Mouse (Mus musculus): ENCODE measurements at regions not wholly inside any gene's neighbourhood (a gene's known extent, or its start where the extent isn't known, plus 50 kb on each side); places are given as distances from the start of the nearest gene placed in this dataset.

DNA sequence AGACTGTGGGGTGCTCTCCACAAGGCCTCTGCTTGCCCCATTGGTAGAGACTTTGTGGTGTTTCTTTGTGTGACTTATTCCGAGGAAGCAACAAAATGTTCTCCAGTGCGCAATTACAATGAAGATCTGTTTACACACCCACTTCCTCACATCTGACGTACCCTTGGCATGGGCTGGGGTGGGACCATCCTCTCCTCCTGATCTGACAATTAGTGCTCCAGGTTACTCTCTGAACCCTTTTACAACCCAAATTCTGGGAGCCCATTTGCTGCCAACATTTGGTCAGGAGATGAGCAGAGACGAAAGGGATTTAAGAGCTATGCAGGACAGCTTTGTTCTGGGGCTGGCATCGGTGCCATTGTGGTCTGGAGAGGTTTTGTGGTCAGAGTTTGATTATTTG, 215.9 kb upstream of the Sall1 start:
- no peaks in the 10 kb centered on the region for H3K36me3 ChIP-seq (ENCODE audit: control insufficient read depth, insufficient read depth, low read length)
- H3K4me1 ChIP-seq (ENCODE audit: control insufficient read depth, insufficient read depth, low read length), result no peaks in the 10 kb centered on the region
- WGBS, result 75% methylated on average over 5 of the region's 5 CpGs
- TF ChIP-seq CTCF (conservative IDR thresholded peaks at IDR 0.05; ENCODE audit: insufficient read depth, insufficient read length, low read depth, low read length), result no peak
- TF ChIP-seq POLR2A (IDR thresholded peaks at IDR 0.05; ENCODE audit: low read depth, low read length), result no peak
- no peak overlapping the region for H3K27ac ChIP-seq (ENCODE audit: insufficient read depth, low read depth, low read length)
- H3K4me3 ChIP-seq (ENCODE audit: insufficient read depth, low read depth, low read length), result no peak overlapping the region
- H3K27me3 ChIP-seq (replicated peaks; ENCODE audit: control insufficient read depth, insufficient read depth, low read length), result no peaks in the 10 kb centered on the region
- DNase-seq, result no peak

DNA sequence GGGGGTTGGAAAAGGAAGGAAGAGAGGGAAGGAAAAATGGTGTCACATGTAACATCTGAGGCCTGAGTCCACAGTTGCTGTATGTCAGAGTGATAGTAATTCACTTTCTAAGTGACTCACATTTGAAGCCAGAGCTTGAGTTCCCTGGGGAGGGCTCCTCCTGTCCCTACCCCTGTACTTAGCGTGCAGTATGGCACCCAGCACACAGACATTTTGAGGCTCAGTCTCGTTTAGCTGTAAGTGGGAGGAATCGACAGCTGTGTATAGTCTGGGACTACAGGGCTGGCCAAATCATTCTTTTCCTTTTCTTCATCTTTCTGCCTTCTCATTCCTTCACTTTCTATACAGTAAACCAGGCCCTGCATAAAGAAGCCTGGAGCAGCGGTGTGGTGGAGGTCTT, 202.4 kb upstream of the Sall1 start:
- no peak for DNase-seq
- H3K27me3 ChIP-seq (replicated peaks; ENCODE audit: control insufficient read depth, insufficient read depth, low read length), result no peaks in the 10 kb centered on the region
- H3K4me1 ChIP-seq (ENCODE audit: control insufficient read depth, insufficient read depth, low read length), result no peaks in the 10 kb centered on the region
- no peak for TF ChIP-seq CTCF (conservative IDR thresholded peaks at IDR 0.05; ENCODE audit: insufficient read depth, insufficient read length, low read depth, low read length)
- TF ChIP-seq POLR2A (IDR thresholded peaks at IDR 0.05; ENCODE audit: low read depth, low read length), result no peak
- H3K36me3 ChIP-seq (ENCODE audit: control insufficient read depth, insufficient read depth, low read length), result no peaks in the 10 kb centered on the region
- H3K27ac ChIP-seq (ENCODE audit: insufficient read depth, low read depth, low read length), result no peak overlapping the region
- no peak overlapping the region for H3K4me3 ChIP-seq (ENCODE audit: insufficient read depth, low read depth, low read length)
- WGBS, result 82% methylated on average over 4 of the region's 4 CpGs

DNA sequence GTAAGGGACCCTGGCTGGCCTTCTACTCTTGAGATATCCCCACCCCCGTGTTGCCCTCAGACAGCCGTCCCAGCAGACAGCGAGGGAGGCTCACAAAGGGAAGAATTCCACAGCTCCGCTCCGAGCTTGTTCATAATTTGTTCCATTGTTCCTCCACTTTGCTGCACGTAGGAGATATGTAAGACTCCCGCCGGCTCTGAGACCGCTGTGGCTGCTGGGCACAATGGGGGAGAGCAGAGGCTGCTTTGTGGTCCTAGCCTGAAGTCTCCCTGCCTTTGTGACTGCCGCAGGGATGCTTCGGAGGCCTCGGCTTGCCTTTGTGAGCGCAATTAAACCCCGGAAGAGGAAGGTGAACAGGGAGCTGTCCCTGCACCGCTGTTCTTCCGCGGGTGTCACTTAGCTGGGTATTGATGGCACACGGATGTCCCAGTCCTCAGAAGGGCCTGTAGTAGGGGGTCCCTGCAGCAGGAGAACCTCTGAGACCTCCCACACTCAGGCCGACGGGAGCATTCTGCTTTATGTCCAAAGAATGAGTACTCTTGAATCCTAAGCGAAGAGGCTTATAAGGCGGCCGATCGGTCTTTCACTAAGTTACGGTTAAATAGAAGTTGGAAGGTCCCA, 201.3 kb upstream of the Sall1 start:
- Histone ChIP-seq H3K36me3 (ENCODE audit: control insufficient read depth, insufficient read depth, low read length) (no peaks in the 10 kb centered on the region), H3K4me3 (ENCODE audit: insufficient read depth, low read depth, low read length) (no peak overlapping the region), H3K4me1 (ENCODE audit: control insufficient read depth, insufficient read depth, low read length) (no peaks in the 10 kb centered on the region), H3K27ac (ENCODE audit: insufficient read depth, low read depth, low read length) (no peak overlapping the region), H3K27me3 (replicated peaks; ENCODE audit: control insufficient read depth, insufficient read depth, low read length) (no peaks in the 10 kb centered on the region)
- TF ChIP-seq POLR2A (IDR thresholded peaks at IDR 0.05; ENCODE audit: low read depth, low read length), result no peak
- TF ChIP-seq CTCF (conservative IDR thresholded peaks at IDR 0.05; ENCODE audit: insufficient read depth, insufficient read length, low read depth, low read length), result no peak
- DNase-seq, result no peak
- 37% methylated on average over 25 of the region's 25 CpGs for WGBS

- Histone ChIP-seq H3K27me3 (replicated peaks; ENCODE audit: control insufficient read depth, insufficient read depth, low read length) (no peaks in the 10 kb centered on the region), H3K4me3 (ENCODE audit: insufficient read depth, low read depth, low read length) (no peak overlapping the region), H3K27ac (ENCODE audit: insufficient read depth, low read depth, low read length) (no peak overlapping the region), H3K4me1 (ENCODE audit: control insufficient read depth, insufficient read depth, low read length) (no peaks in the 10 kb centered on the region), H3K36me3 (ENCODE audit: control insufficient read depth, insufficient read depth, low read length) (no peaks in the 10 kb centered on the region)
- no peak for DNase-seq
- 68% methylated on average over 5 of the region's 5 CpGs for WGBS
- TF ChIP-seq CTCF (conservative IDR thresholded peaks at IDR 0.05; ENCODE audit: insufficient read depth, insufficient read length, low read depth, low read length), result no peak
- TF ChIP-seq POLR2A (IDR thresholded peaks at IDR 0.05; ENCODE audit: low read depth, low read length), result no peak
These were observed 197.7 kb upstream of the Sall1 start for GRCm38 (mm10) chr8:89241686-89242085.

DNA sequence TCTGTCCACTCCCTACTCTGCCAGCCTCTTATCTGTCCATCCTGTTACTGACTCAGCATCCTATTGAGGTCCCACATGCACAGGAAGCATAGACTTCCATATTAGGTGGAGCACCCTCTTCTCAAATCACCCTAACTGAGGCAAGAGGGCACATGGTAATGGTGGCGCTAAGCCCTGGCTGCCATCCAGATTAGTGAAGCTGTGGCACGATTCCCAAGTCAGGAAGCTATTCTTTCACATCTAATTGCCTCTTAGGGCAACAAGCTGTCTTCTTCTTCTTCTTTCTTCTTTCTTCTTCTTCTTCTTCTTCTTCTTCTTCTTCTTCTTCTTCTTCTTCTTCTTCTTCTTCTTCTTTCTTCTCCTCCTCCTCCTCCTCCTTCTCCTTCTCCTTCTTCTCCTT, 195.7 kb upstream of the Sall1 start:
- no peaks in the 10 kb centered on the region for H3K4me1 ChIP-seq (ENCODE audit: control insufficient read depth, insufficient read depth, low read length)
- H3K27me3 ChIP-seq (replicated peaks; ENCODE audit: control insufficient read depth, insufficient read depth, low read length), result no peaks in the 10 kb centered on the region
- no peak overlapping the region for H3K27ac ChIP-seq (ENCODE audit: insufficient read depth, low read depth, low read length)
- peak; percentile 37 for DNase-seq
- TF ChIP-seq POLR2A (IDR thresholded peaks at IDR 0.05; ENCODE audit: low read depth, low read length) (no peak), CTCF (conservative IDR thresholded peaks at IDR 0.05; ENCODE audit: insufficient read depth, insufficient read length, low read depth, low read length) (no peak)
- H3K4me3 ChIP-seq (ENCODE audit: insufficient read depth, low read depth, low read length), result no peak overlapping the region
- no peaks in the 10 kb centered on the region for H3K36me3 ChIP-seq (ENCODE audit: control insufficient read depth, insufficient read depth, low read length)
- WGBS, result 48% methylated on average over 2 of the region's 2 CpGs

DNA sequence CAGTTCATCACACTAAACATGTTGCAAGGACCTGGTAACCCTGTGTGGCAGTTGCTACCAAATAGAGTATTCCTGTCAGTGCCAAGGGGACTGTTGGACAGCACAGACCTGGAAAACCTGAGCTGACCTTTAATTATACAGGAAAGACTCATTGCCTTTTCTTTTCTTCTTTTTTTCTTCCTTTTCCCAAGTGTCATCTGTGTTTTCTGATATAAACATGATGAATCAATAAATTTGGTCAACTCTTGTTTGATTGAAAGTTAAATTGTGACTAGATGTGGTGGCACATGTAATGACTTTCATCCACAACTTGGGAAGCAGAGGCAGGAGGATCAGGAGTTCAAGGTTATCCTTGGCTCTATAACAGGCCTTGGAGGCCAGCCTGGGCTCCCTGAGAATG, 190.1 kb upstream of the Sall1 start:
- H3K36me3 ChIP-seq (ENCODE audit: control insufficient read depth, insufficient read depth, low read length), result no peaks in the 10 kb centered on the region
- no peaks in the 10 kb centered on the region for H3K4me1 ChIP-seq (ENCODE audit: control insufficient read depth, insufficient read depth, low read length)
- TF ChIP-seq CTCF (conservative IDR thresholded peaks at IDR 0.05; ENCODE audit: insufficient read depth, insufficient read length, low read depth, low read length) (no peak), POLR2A (IDR thresholded peaks at IDR 0.05; ENCODE audit: low read depth, low read length) (no peak)
- no peak for DNase-seq
- H3K27ac ChIP-seq (ENCODE audit: insufficient read depth, low read depth, low read length), result no peak overlapping the region
- H3K4me3 ChIP-seq (ENCODE audit: insufficient read depth, low read depth, low read length), result no peak overlapping the region
- H3K27me3 ChIP-seq (replicated peaks; ENCODE audit: control insufficient read depth, insufficient read depth, low read length), result no peaks in the 10 kb centered on the region

GRCm38 (mm10) chr8:89232318-89232717, 188.4 kb upstream of the Sall1 start:
- H3K27ac ChIP-seq (ENCODE audit: insufficient read depth, low read depth, low read length), result no peak overlapping the region
- TF ChIP-seq POLR2A (IDR thresholded peaks at IDR 0.05; ENCODE audit: low read depth, low read length) (no peak), CTCF (conservative IDR thresholded peaks at IDR 0.05; ENCODE audit: insufficient read depth, insufficient read length, low read depth, low read length) (no peak)
- H3K4me3 ChIP-seq (ENCODE audit: insufficient read depth, low read depth, low read length), result no peak overlapping the region
- no peak for DNase-seq
- H3K4me1 ChIP-seq (ENCODE audit: control insufficient read depth, insufficient read depth, low read length), result no peaks in the 10 kb centered on the region
- no peaks in the 10 kb centered on the region for H3K36me3 ChIP-seq (ENCODE audit: control insufficient read depth, insufficient read depth, low read length)
- no peaks in the 10 kb centered on the region for H3K27me3 ChIP-seq (replicated peaks; ENCODE audit: control insufficient read depth, insufficient read depth, low read length)
- 89% methylated on average over 1 of the region's 1 CpGs for WGBS

All from kidney, adult 2 months (tissue).